Mouse (Mus musculus) hindbrain, embryonic 12.5 days (tissue): ENCODE measurements around the gene Lbh. TPM values are rescaled to one million over a fixed set of nuclear protein-coding genes. Genes with fewer than 3 reads are reported as not detected.

Experiments used
- ATAC-seq: fragments of 200-750 bp; cut with Nextera tagmentation; 2 replicates; pipeline ENCODE4 v1.8.0; 2017; ENCODE audit warnings: moderate TSS enrichment; ENCODE audit not compliant: low FRiP score
- H3K27ac ChIP-seq: fragments of 300-500 bp; sonication (generic); 2 replicates; pipeline ENCODE4 v1.5.1; 2016; ENCODE audit warnings: mild to moderate bottlenecking
- H3K27me3 ChIP-seq: fragments of 300-500 bp; sonication (generic); 2 replicates; pipeline ENCODE4 v1.6.1; 2016; ENCODE audit warnings: mild to moderate bottlenecking
- H3K36me3 ChIP-seq: fragments of 300-500 bp; sonication (generic); 2 replicates; pipeline ENCODE4 v1.6.1; 2016; ENCODE audit warnings: mild to moderate bottlenecking
- H3K4me1 ChIP-seq: fragments of 300-500 bp; sonication (generic); 2 replicates; pipeline ENCODE4 v1.6.1; 2016
- H3K4me2 ChIP-seq: fragments of 300-500 bp; sonication (generic); replicated peaks from 2 replicates; pipeline ENCODE4 v1.6.1; 2016; ENCODE audit warnings: mild to moderate bottlenecking
- H3K4me3 ChIP-seq: fragments of 300-500 bp; sonication (generic); 2 replicates; pipeline ENCODE4 v1.5.1; 2016; ENCODE audit warnings: mild to moderate bottlenecking
- H3K9ac ChIP-seq: fragments of 300-500 bp; sonication (generic); 2 replicates; pipeline ENCODE4 v1.6.1; 2016; ENCODE audit warnings: mild to moderate bottlenecking, moderate library complexity
- H3K9me3 ChIP-seq: fragments of 300-500 bp; sonication (generic); replicated peaks from 2 replicates; pipeline ENCODE4 v1.6.1; 2016; ENCODE audit warnings: mild to moderate bottlenecking
- WGBS: fragments of 180-500 bp; shearing (Covaris S2); methylation state at CpG from one replicate; pipeline ENCODE4 v1.1.7; 2016; 5-methylcytosine and 5-hydroxymethylcytosine counted together
- polyA plus RNA-seq: library from polyadenylated mRNA; unstranded; fragments of >200 nt; fragmentation: Nextera tagmentation; extraction: Ambion mirVana; gene quantifications from 2 replicates; pipeline ENCODE4 v1.2.1, GENCODE M21; 2016

Gene Lbh
- polyA plus RNA-seq, 1 experiment from 2014 or later: 4.3 TPM

- H3K4me2 ChIP-seq: no peak overlapping the region
- no peak overlapping the region for H3K27ac ChIP-seq
- 83% methylated on average over 9 of the region's 9 CpGs for WGBS
- H3K4me1 ChIP-seq: no peaks in the 10 kb centered on the region
- no peaks in the 10 kb centered on the region for H3K27me3 ChIP-seq
- no peak overlapping the region for H3K4me3 ChIP-seq
- no peaks in the 10 kb centered on the region for H3K36me3 ChIP-seq
- H3K9ac ChIP-seq: no peak overlapping the region
- H3K9me3 ChIP-seq: no peaks in the 10 kb centered on the region
- no peak for ATAC-seq
Measured at GRCm38 (mm10) chr17:72948119-72948518, 30.0 kb downstream of the Lbh start.

- Histone ChIP-seq H3K9ac (no peak overlapping the region), H3K27me3 (no peaks in the 10 kb centered on the region), H3K4me2 (no peak overlapping the region), H3K4me3 (no peak overlapping the region), H3K4me1 (0 out of 2 replicates have a peak, but pooled peaks cover 2% of the 10 kb centered on the region), H3K27ac (no peak overlapping the region), H3K36me3 (no peaks in the 10 kb centered on the region), H3K9me3 (no peaks in the 10 kb centered on the region)
- ATAC-seq: no peak
- 86% methylated on average over 7 of the region's 7 CpGs for WGBS
Measured at GRCm38 (mm10) chr17:72949247-72949701, 31.2 kb downstream of the Lbh start.

- Histone ChIP-seq H3K9ac (no peak overlapping the region), H3K4me1 (0 out of 2 replicates have a peak, but pooled peaks cover 2% of the 10 kb centered on the region), H3K9me3 (no peaks in the 10 kb centered on the region), H3K27me3 (no peaks in the 10 kb centered on the region), H3K4me3 (no peak overlapping the region), H3K27ac (no peak overlapping the region), H3K4me2 (no peak overlapping the region), H3K36me3 (no peaks in the 10 kb centered on the region)
- WGBS: 82% methylated on average over 6 of the region's 6 CpGs
- no peak for ATAC-seq
Measured at GRCm38 (mm10) chr17:72951331-72951730, 33.2 kb downstream of the Lbh start.

GRCm38 (mm10) chr17:72953811-72954685, 35.9 kb downstream of the Lbh start:
- Histone ChIP-seq H3K9me3 (no peaks in the 10 kb centered on the region), H3K4me2 (no peak overlapping the region), H3K27ac (no peak overlapping the region), H3K27me3 (no peaks in the 10 kb centered on the region), H3K36me3 (no peaks in the 10 kb centered on the region), H3K4me3 (no peak overlapping the region), H3K4me1 (0 out of 2 replicates have a peak, but pooled peaks cover 2% of the 10 kb centered on the region), H3K9ac (no peak overlapping the region)
- WGBS: 82% methylated on average over 6 of the region's 6 CpGs
- ATAC-seq: no peak

- Histone ChIP-seq H3K9me3 (no peaks in the 10 kb centered on the region), H3K36me3 (no peaks in the 10 kb centered on the region), H3K4me2 (no peak overlapping the region), H3K27me3 (no peaks in the 10 kb centered on the region), H3K27ac (no peak overlapping the region), H3K4me3 (no peak overlapping the region), H3K9ac (no peak overlapping the region), H3K4me1 (0 out of 2 replicates have a peak, but pooled peaks cover 2% of the 10 kb centered on the region)
- WGBS: 53% methylated on average over 2 of the region's 2 CpGs
- no peak for ATAC-seq
Measured at GRCm38 (mm10) chr17:72955534-72955933, 37.4 kb downstream of the Lbh start.

GRCm38 (mm10) chr17:72957016-72957415, 38.9 kb downstream of the Lbh start:
- no peak for ATAC-seq
- Histone ChIP-seq H3K9me3 (no peaks in the 10 kb centered on the region), H3K27me3 (no peaks in the 10 kb centered on the region), H3K4me2 (no peak overlapping the region), H3K4me3 (no peak overlapping the region), H3K27ac (no peak overlapping the region), H3K9ac (no peak overlapping the region), H3K4me1 (0 out of 2 replicates have a peak, but pooled peaks cover 2% of the 10 kb centered on the region), H3K36me3 (no peaks in the 10 kb centered on the region)
- WGBS: 91% methylated on average over 6 of the region's 6 CpGs

GRCm38 (mm10) chr17:72958886-72959285, 40.8 kb downstream of the Lbh start:
- ATAC-seq: no peak
- Histone ChIP-seq H3K4me1 (no peaks in the 10 kb centered on the region), H3K4me2 (no peak overlapping the region), H3K4me3 (no peak overlapping the region), H3K9me3 (no peaks in the 10 kb centered on the region), H3K27ac (no peak overlapping the region), H3K9ac (no peak overlapping the region), H3K27me3 (no peaks in the 10 kb centered on the region), H3K36me3 (no peaks in the 10 kb centered on the region)
- 87% methylated on average over 5 of the region's 5 CpGs for WGBS

GRCm38 (mm10) chr17:72959497-72960039, 41.5 kb downstream of the Lbh start:
- H3K4me3 ChIP-seq: no peak overlapping the region
- no peaks in the 10 kb centered on the region for H3K9me3 ChIP-seq
- 75% methylated on average over 5 of the region's 5 CpGs for WGBS
- H3K4me1 ChIP-seq: no peaks in the 10 kb centered on the region
- no peaks in the 10 kb centered on the region for H3K27me3 ChIP-seq
- ATAC-seq: no peak
- H3K4me2 ChIP-seq: no peak overlapping the region
- no peak overlapping the region for H3K27ac ChIP-seq
- H3K36me3 ChIP-seq: no peaks in the 10 kb centered on the region
- no peak overlapping the region for H3K9ac ChIP-seq

- no peak overlapping the region for H3K9ac ChIP-seq
- no peaks in the 10 kb centered on the region for H3K4me1 ChIP-seq
- no peak overlapping the region for H3K4me3 ChIP-seq
- H3K36me3 ChIP-seq: no peaks in the 10 kb centered on the region
- no peak for ATAC-seq
- H3K4me2 ChIP-seq: no peak overlapping the region
- H3K27ac ChIP-seq: no peak overlapping the region
- no peaks in the 10 kb centered on the region for H3K9me3 ChIP-seq
- no peaks in the 10 kb centered on the region for H3K27me3 ChIP-seq
- 96% methylated on average over 4 of the region's 4 CpGs for WGBS
Measured at GRCm38 (mm10) chr17:72960243-72960642, 42.1 kb downstream of the Lbh start.

GRCm38 (mm10) chr17:72960873-72961272, 42.8 kb downstream of the Lbh start:
- no peak for ATAC-seq
- no peak overlapping the region for H3K4me3 ChIP-seq
- no peak overlapping the region for H3K27ac ChIP-seq
- H3K36me3 ChIP-seq: no peaks in the 10 kb centered on the region
- no peak overlapping the region for H3K4me2 ChIP-seq
- WGBS: 87% methylated on average over 2 of the region's 2 CpGs
- no peak overlapping the region for H3K9ac ChIP-seq
- H3K4me1 ChIP-seq: no peaks in the 10 kb centered on the region
- no peaks in the 10 kb centered on the region for H3K9me3 ChIP-seq
- no peaks in the 10 kb centered on the region for H3K27me3 ChIP-seq

GRCm38 (mm10) chr17:72961953-72962630, 44.0 kb downstream of the Lbh start:
- Histone ChIP-seq H3K4me2 (no peak overlapping the region), H3K27ac (no peak overlapping the region), H3K4me3 (no peak overlapping the region), H3K27me3 (no peaks in the 10 kb centered on the region), H3K36me3 (no peaks in the 10 kb centered on the region), H3K9ac (no peak overlapping the region), H3K9me3 (no peaks in the 10 kb centered on the region), H3K4me1 (no peaks in the 10 kb centered on the region)
- WGBS: 87% methylated on average over 8 of the region's 8 CpGs
- ATAC-seq: no peak

GRCm38 (mm10) chr17:72965687-72966086, 47.6 kb downstream of the Lbh start:
- no peaks in the 10 kb centered on the region for H3K36me3 ChIP-seq
- 0 out of 2 replicates have a peak, but pooled peaks cover 5% of the 10 kb centered on the region for H3K4me1 ChIP-seq
- WGBS: 69% methylated on average over 5 of the region's 5 CpGs
- no peaks in the 10 kb centered on the region for H3K9me3 ChIP-seq
- H3K27me3 ChIP-seq: no peaks in the 10 kb centered on the region
- no peak overlapping the region for H3K9ac ChIP-seq
- no peak overlapping the region for H3K4me2 ChIP-seq
- ATAC-seq: no peak
- no peak overlapping the region for H3K27ac ChIP-seq
- H3K4me3 ChIP-seq: no peak overlapping the region
